Mouse (Mus musculus) adrenal gland, adult 18-20 months (tissue): ENCODE results near the gene AI413582. TPM values are rescaled to one million over a fixed set of nuclear protein-coding genes. Genes with fewer than 3 reads are reported as not detected.
A peak's percentile ranks its signal among the peaks of the same experiment; 100 is the strongest.

Experiments
- DNase-seq, 2 experiments: peaks; one replicate each; pipeline ENCODE4 v3.0.0; 2021 to 2022; ENCODE audit warnings: low spot score in 2 of 2
- total RNA-seq, 2 experiments: library from RNA; stranded (reverse); gene quantifications; 1 replicate in 1 of 2; 2 replicates in 1 of 2; pipeline ENCODE4 v1.2.3; 2021

The AI413582 gene
- total RNA-seq, 2 experiments from 2014 or later = 20.1 to 21.7 TPM

- no peak for DNase-seq
Observed at GRCm38 (mm10) chr17:27523121-27523520, 42.4 kb downstream of the AI413582 start.

- no peak for DNase-seq
Observed at GRCm38 (mm10) chr17:27521303-27521702, 44.3 kb downstream of the AI413582 start, which contains the start of gene Grm4. TSS of gene Grm4 (minus strand) at chr17:27521403.

GRCm38 (mm10) chr17:27520557-27520956 lies 45.0 kb downstream of the AI413582 start:
- DNase-seq = peak; percentile 66 to 74

GRCm38 (mm10) chr17:27518700-27519595 lies 46.6 kb downstream of the AI413582 start:
- DNase-seq = no peak

GRCm38 (mm10) chr17:27518296-27518695 lies 47.3 kb downstream of the AI413582 start:
- no peak for DNase-seq

- no peak for DNase-seq
Observed at GRCm38 (mm10) chr17:27513916-27514762, 51.4 kb downstream of the AI413582 start.

Other genes with a start within 250 kb of the AI413582 start
- 1 to 10 TPM in 1 of 2 experiments, under 1 TPM in 1; 0.80 to 1.4 TPM for gene Grm4, start 44.4 kb downstream of the AI413582 start, total RNA-seq
- gene Hmga1, start 9.3 kb downstream of the AI413582 start, total RNA-seq = 10 to 100 TPM; 16.8 to 29.5 TPM
- 100 to 1,000 TPM; 201 to 202 TPM for gene Nudt3, start 57.7 kb upstream of the AI413582 start, total RNA-seq
- not detected for gene RPS10-NUDT3, start 69.5 kb upstream of the AI413582 start, total RNA-seq
- gene Rps10, start 70.9 kb upstream of the AI413582 start, total RNA-seq = 100 to 1,000 TPM; 930 to 948 TPM
- gene Pacsin1, start 89.8 kb upstream of the AI413582 start, total RNA-seq = 1 to 10 TPM; 4.9 TPM
- gene Spdef, start 163.2 kb upstream of the AI413582 start, total RNA-seq = under 1 TPM in 1 of 2 experiments, not detected in 1; 0.27 TPM